Mouse (Mus musculus): ENCODE measurements around the gene Banp.

DNA sequence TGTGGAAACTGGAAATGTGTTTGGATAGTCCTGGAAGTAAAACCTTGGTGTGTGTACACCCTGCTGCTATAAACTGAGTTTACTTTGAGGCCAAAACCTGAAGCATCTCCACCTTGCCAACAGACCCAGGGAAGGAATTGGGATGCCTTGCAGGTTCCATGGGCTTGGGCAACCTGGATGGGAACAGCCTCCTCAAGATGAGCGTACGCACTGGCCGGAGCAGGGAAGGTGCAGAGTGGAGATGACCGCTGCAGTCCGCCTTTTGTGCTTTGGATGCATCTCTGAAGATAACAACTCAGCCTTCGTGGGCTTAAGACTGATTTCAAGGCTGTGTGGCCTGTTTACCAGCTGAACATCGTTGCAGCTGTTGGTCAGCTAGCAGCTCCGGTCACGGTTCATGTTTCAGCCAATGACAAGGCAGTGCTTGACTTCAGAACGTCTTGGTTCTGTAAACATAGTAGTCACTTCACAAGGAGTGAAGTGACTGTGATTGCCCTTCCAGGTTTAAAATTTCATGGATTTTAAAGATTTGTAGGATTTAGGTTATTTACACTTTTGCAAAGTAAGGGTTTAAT lies 5.5 kb downstream of the Banp start:
- TF ChIP-seq CTCF (IDR thresholded peaks at IDR 0.05; ENCODE audit: borderline replicate concordance, control insufficient read depth, extremely low read depth, insufficient read depth, low read length, poor library complexity) (no peak), POLR2A (IDR thresholded peaks at IDR 0.05; ENCODE audit: control insufficient read depth, extremely low read depth, insufficient read depth, low read length, poor library complexity) (no peak)
